In genomic region chr6:48738961-48739779, GRCm38 (mm10) we compare ENCODE assay signal across 8 mouse cellular contexts. TPM values are rescaled to one million over a fixed set of nuclear protein-coding genes. Genes with fewer than 3 reads are reported as not detected.
DNase-seq lines count a peak whose midpoint lies in the region; ATAC-seq and TF ChIP-seq lines count a peak whose summit lies in the region.

Gimap1 (plus strand) TSS chr6:48739054.

- H3K4me2 ChIP-seq in liver, embryonic 14.5 days (ENCODE audit: low read depth), result peak within 1 kb of the TSS; percentile 6; the same call in 1 of the 2 replicates

- no peaks in the 10 kb centered on the region for H3K27me3 ChIP-seq in liver, embryonic 14.5 days (ENCODE audit: control insufficient read depth, insufficient read depth, low read length)

- H3K4me1 ChIP-seq in liver, embryonic 14.5 days (replicated peaks; ENCODE audit: control insufficient read depth in 2 of 2, insufficient read depth in 2 of 2, low read length in 1 of 2), result peaks cover 0 to 14% of the 10 kb centered on the region in 2 experiments; a peak in 2 of 4 replicates

- DNase-seq in layer of hippocampus, adult 2 months (ENCODE audit: low spot score in 2 of 2), result no peak
- DNase-seq in layer of hippocampus, postnatal 36 days, result no peak
- peak; percentile 52 for DNase-seq in heart, postnatal 14 days
- no peak for DNase-seq in liver, embryonic 14.5 days (ENCODE audit: low read depth in 3 of 3, low spot score in 3 of 3)
- peak; percentile 54 to 68 for DNase-seq in spleen, postnatal 10 days (ENCODE audit: low spot score in 2 of 2)
- no peak for DNase-seq in ovary, postnatal 36 days (ENCODE audit: low spot score)
- DNase-seq in left cerebral cortex, adult 9 months (ENCODE audit: low spot score in 2 of 2), result no peak
- no peak for DNase-seq in gastrocnemius, postnatal 14 days

- no peak within 1 kb of the TSS for H3K9ac ChIP-seq in liver, embryonic 14.5 days (replicated peaks)

- no peaks in the 10 kb centered on the region for H3K36me3 ChIP-seq in liver, embryonic 14.5 days (replicated peaks; ENCODE audit: control insufficient read depth, insufficient read depth, low read depth)

- no peaks in the 10 kb centered on the region for H3K9me3 ChIP-seq in liver, embryonic 14.5 days (ENCODE audit: control insufficient read depth, low read length)

- peak within 1 kb of the TSS; percentile 64 for H3K27ac ChIP-seq in layer of hippocampus, adult 2 months
- no peak within 1 kb of the TSS for H3K27ac ChIP-seq in liver, embryonic 14.5 days

- intact Hi-C loops in heart, postnatal 14 days (cut with DNase I), result no loop called here
- intact Hi-C loops in gastrocnemius, postnatal 14 days (cut with DNase I; ENCODE audit: low total_unique reads), result no loop called here

- no peak for ATAC-seq in liver, embryonic 14.5 days (ENCODE audit: insufficient read depth)

- no peak for TF ChIP-seq EP300 in liver, embryonic 14.5 days (IDR thresholded peaks at IDR 0.05; ENCODE audit: low read depth)

- peak within 1 kb of the TSS; percentile 41 for H3K4me3 ChIP-seq in layer of hippocampus, adult 2 months
- H3K4me3 ChIP-seq in liver, embryonic 14.5 days (ENCODE audit: insufficient read depth in 1 of 2, low read depth in 2 of 2, low read length in 2 of 2), result peak within 1 kb of the TSS; percentile 3 to 52; a peak in 3 of 4 replicates

- no peak for TF ChIP-seq CTCF in layer of hippocampus, adult 2 months (conservative IDR thresholded peaks at IDR 0.05)
- no peak for TF ChIP-seq CTCF in liver, embryonic 14.5 days (IDR thresholded peaks at IDR 0.05; ENCODE audit: low read depth)

- WGBS in liver, embryonic 14.5 days (ENCODE audit: insufficient replicate concordance), result 15% methylated on average over 15 of the region's 15 CpGs

RNA-seq across cellular contexts. Expression of gene Gimap1, which starts in this region (rescaled TPM):
- total RNA-seq in layer of hippocampus, adult 2 months (2021), result 1 to 10 TPM; 1.5 to 3.9 TPM
- 1 to 10 TPM; 2.4 to 2.5 TPM for total RNA-seq in layer of hippocampus, postnatal 36 days (2021)
- 10 to 100 TPM; 14.6 to 15.7 TPM for total RNA-seq in heart, postnatal 14 days (2021)
- polyA plus RNA-seq in liver, embryonic 14.5 days (2012; rRNA removed), result 1.1 and 1.8 TPM in 2 replicates
- polyA plus RNA-seq in liver, embryonic 14.5 days (2014; fragmentation: Nextera tagmentation; extraction: Ambion mirVana), result 3.2 and 5.5 TPM in 2 replicates
- total RNA-seq in gastrocnemius, postnatal 14 days (2021), result 1 to 10 TPM; 5.7 to 6.4 TPM

Comparison
In these comparisons a context has a peak if more than half of its experiments do, and no peak if none do; other contexts are left out.
1. DNase-seq: peak in heart, postnatal 14 days (2 of 2) and spleen, postnatal 10 days (2 of 2); none in layer of hippocampus, adult 2 months (0 of 2), layer of hippocampus, postnatal 36 days (0 of 2), liver, embryonic 14.5 days (0 of 3), ovary, postnatal 36 days (single experiment), left cerebral cortex, adult 9 months (0 of 2) and gastrocnemius, postnatal 14 days (single experiment).